Mouse (Mus musculus): ENCODE measurements at regions not wholly inside any gene's neighbourhood (a gene's known extent, or its start where the extent isn't known, plus 50 kb on each side); places are given as distances from the start of the nearest gene placed in this dataset.
"Not testable (repeated sequence)": the region's sequence is repeated elsewhere in the genome, so short reads cannot be mapped to it uniquely, and the experiment has no call there.

GRCm38 (mm10) chr1:157048996-157049395, 59.5 kb downstream of the Tex35 start:
- in situ Hi-C loops (cut with MboI; ENCODE audit: low pct_unique_long_range_greater_than_20kb in 1 of 2, low sequenced_read_pairs in 2 of 2, unreplicated experiment in 1 of 2), result no loop called here

GRCm38 (mm10) chr1:157048201-157048923, 60.1 kb downstream of the Tex35 start:
- in situ Hi-C loops (cut with MboI; ENCODE audit: low pct_unique_long_range_greater_than_20kb in 1 of 2, low sequenced_read_pairs in 2 of 2, unreplicated experiment in 1 of 2), result no loop called here

GRCm38 (mm10) chr1:157047751-157048200, 60.7 kb downstream of the Tex35 start:
- in situ Hi-C loops (cut with MboI; ENCODE audit: low pct_unique_long_range_greater_than_20kb in 1 of 2, low sequenced_read_pairs in 2 of 2, unreplicated experiment in 1 of 2), result no loop called here

- in situ Hi-C loops (cut with MboI; ENCODE audit: low pct_unique_long_range_greater_than_20kb in 1 of 2, low sequenced_read_pairs in 2 of 2, unreplicated experiment in 1 of 2), result no loop called here
Measured at GRCm38 (mm10) chr1:157046760-157047182, 61.7 kb downstream of the Tex35 start.

GRCm38 (mm10) chr1:157039836-157040196, 68.7 kb downstream of the Tex35 start:
- in situ Hi-C loops (cut with MboI; ENCODE audit: low pct_unique_long_range_greater_than_20kb in 1 of 2, low sequenced_read_pairs in 2 of 2, unreplicated experiment in 1 of 2), result no loop called here

- in situ Hi-C loops (cut with MboI; ENCODE audit: low pct_unique_long_range_greater_than_20kb in 1 of 2, low sequenced_read_pairs in 2 of 2, unreplicated experiment in 1 of 2), result no loop called here
Measured at GRCm38 (mm10) chr1:157039016-157039835, 69.3 kb downstream of the Tex35 start.

- in situ Hi-C loops (cut with MboI; ENCODE audit: low pct_unique_long_range_greater_than_20kb in 1 of 2, low sequenced_read_pairs in 2 of 2, unreplicated experiment in 1 of 2), result no loop called here
Measured at GRCm38 (mm10) chr1:157038111-157039008, 70.1 kb downstream of the Tex35 start.

GRCm38 (mm10) chr1:157037246-157037991, 71.1 kb downstream of the Tex35 start:
- in situ Hi-C loops (cut with MboI; ENCODE audit: low pct_unique_long_range_greater_than_20kb in 1 of 2, low sequenced_read_pairs in 2 of 2, unreplicated experiment in 1 of 2), result no loop called here

- in situ Hi-C loops (cut with MboI; ENCODE audit: low pct_unique_long_range_greater_than_20kb in 1 of 2, low sequenced_read_pairs in 2 of 2, unreplicated experiment in 1 of 2), result no loop called here
Measured at GRCm38 (mm10) chr1:157036779-157037178, 71.7 kb downstream of the Tex35 start.

- in situ Hi-C loops (cut with MboI; ENCODE audit: low pct_unique_long_range_greater_than_20kb in 1 of 2, low sequenced_read_pairs in 2 of 2, unreplicated experiment in 1 of 2), result not testable (repeated sequence)
Measured at GRCm38 (mm10) chr1:157035221-157035620, 73.3 kb downstream of the Tex35 start.

- in situ Hi-C loops (cut with MboI; ENCODE audit: low pct_unique_long_range_greater_than_20kb in 1 of 2, low sequenced_read_pairs in 2 of 2, unreplicated experiment in 1 of 2), result no loop called here
Measured at GRCm38 (mm10) chr1:157028682-157029081, 79.8 kb downstream of the Tex35 start.

GRCm38 (mm10) chr1:157027681-157028080, 80.8 kb downstream of the Tex35 start:
- in situ Hi-C loops (cut with MboI; ENCODE audit: low pct_unique_long_range_greater_than_20kb in 1 of 2, low sequenced_read_pairs in 2 of 2, unreplicated experiment in 1 of 2), result no loop called here

- in situ Hi-C loops (cut with MboI; ENCODE audit: low pct_unique_long_range_greater_than_20kb in 1 of 2, low sequenced_read_pairs in 2 of 2, unreplicated experiment in 1 of 2), result no loop called here
Measured at GRCm38 (mm10) chr1:157023462-157023861, 84.0 kb upstream of the Ralgps2 start.

- in situ Hi-C loops (cut with MboI; ENCODE audit: low pct_unique_long_range_greater_than_20kb in 1 of 2, low sequenced_read_pairs in 2 of 2, unreplicated experiment in 1 of 2), result no loop called here
Measured at GRCm38 (mm10) chr1:157022456-157023435, 83.3 kb upstream of the Ralgps2 start.

GRCm38 (mm10) chr1:157019892-157020291, 80.5 kb upstream of the Ralgps2 start:
- in situ Hi-C loops (cut with MboI; ENCODE audit: low pct_unique_long_range_greater_than_20kb in 1 of 2, low sequenced_read_pairs in 2 of 2, unreplicated experiment in 1 of 2), result no loop called here

- in situ Hi-C loops (cut with MboI; ENCODE audit: low pct_unique_long_range_greater_than_20kb in 1 of 2, low sequenced_read_pairs in 2 of 2, unreplicated experiment in 1 of 2), result no loop called here
Measured at GRCm38 (mm10) chr1:157018726-157019125, 79.3 kb upstream of the Ralgps2 start.

All from mouse embryonic stem cell (cell line).